Mouse (Mus musculus): Measurements from ENCODE around the gene Cryzl1. TPM values are rescaled to one million over a fixed set of nuclear protein-coding genes. Genes with fewer than 3 reads are reported as not detected.

The Cryzl1 gene
- polyA plus RNA-seq, 1 experiment from 2014 or later = 73.6 TPM

- Histone ChIP-seq H3K9me3 (ENCODE audit: control insufficient read depth, low read length) (no peaks in the 10 kb centered on the region), H3K9ac (ENCODE audit: low read length) (no peak overlapping the region), H3K4me1 (replicated peaks; ENCODE audit: control insufficient read depth, insufficient read depth, low read length) (no peaks in the 10 kb centered on the region), H3K36me3 (ENCODE audit: control insufficient read depth, insufficient read depth, low read length) (peaks cover 28% of the 10 kb centered on the region), H3K27me3 (ENCODE audit: control insufficient read depth, insufficient read depth, low read length) (no peaks in the 10 kb centered on the region), H3K4me3 (ENCODE audit: low read depth, low read length) (no peak overlapping the region), H3K4me2 (ENCODE audit: low read depth, low read length, severe bottlenecking) (no peak overlapping the region), H3K27ac (ENCODE audit: low read depth, low read length) (no peak overlapping the region)
- WGBS = 93% methylated on average over 3 of the region's 3 CpGs
- DNase-seq (ENCODE audit: low spot score) (no peak), ATAC-seq (replicated peaks; ENCODE audit: low FRiP score) (no peak)
Measured at GRCm38 (mm10) chr16:91663795-91664194, 65.0 kb downstream of the Cryzl1 start.

GRCm38 (mm10) chr16:91662336-91662735 is 66.4 kb downstream of the Cryzl1 start:
- DNase-seq (ENCODE audit: low spot score) (no peak), ATAC-seq (replicated peaks; ENCODE audit: low FRiP score) (no peak)
- no peak overlapping the region for H3K4me2 ChIP-seq (ENCODE audit: low read depth, low read length, severe bottlenecking)
- no peak overlapping the region for H3K4me3 ChIP-seq (ENCODE audit: low read depth, low read length)
- H3K4me1 ChIP-seq (replicated peaks; ENCODE audit: control insufficient read depth, insufficient read depth, low read length) = no peaks in the 10 kb centered on the region
- no peaks in the 10 kb centered on the region for H3K9me3 ChIP-seq (ENCODE audit: control insufficient read depth, low read length)
- no peak overlapping the region for H3K9ac ChIP-seq (ENCODE audit: low read length)
- no peak overlapping the region for H3K27ac ChIP-seq (ENCODE audit: low read depth, low read length)
- H3K36me3 ChIP-seq (ENCODE audit: control insufficient read depth, insufficient read depth, low read length) = peaks cover 43% of the 10 kb centered on the region
- WGBS = 96% methylated on average over 16 of the region's 16 CpGs
- no peaks in the 10 kb centered on the region for H3K27me3 ChIP-seq (ENCODE audit: control insufficient read depth, insufficient read depth, low read length)

GRCm38 (mm10) chr16:91661397-91661796 is 67.4 kb downstream of the Cryzl1 start:
- no peak overlapping the region for H3K4me2 ChIP-seq (ENCODE audit: low read depth, low read length, severe bottlenecking)
- H3K9me3 ChIP-seq (ENCODE audit: control insufficient read depth, low read length) = no peaks in the 10 kb centered on the region
- H3K4me3 ChIP-seq (ENCODE audit: low read depth, low read length) = no peak overlapping the region
- 38% methylated on average over 1 of the region's 1 CpGs for WGBS
- no peaks in the 10 kb centered on the region for H3K4me1 ChIP-seq (replicated peaks; ENCODE audit: control insufficient read depth, insufficient read depth, low read length)
- H3K36me3 ChIP-seq (ENCODE audit: control insufficient read depth, insufficient read depth, low read length) = peaks cover 50% of the 10 kb centered on the region
- H3K27ac ChIP-seq (ENCODE audit: low read depth, low read length) = no peak overlapping the region
- no peak for ATAC-seq (replicated peaks; ENCODE audit: low FRiP score)
- H3K27me3 ChIP-seq (ENCODE audit: control insufficient read depth, insufficient read depth, low read length) = no peaks in the 10 kb centered on the region
- H3K9ac ChIP-seq (ENCODE audit: low read length) = no peak overlapping the region
- DNase-seq (ENCODE audit: low spot score) = no peak

DNA sequence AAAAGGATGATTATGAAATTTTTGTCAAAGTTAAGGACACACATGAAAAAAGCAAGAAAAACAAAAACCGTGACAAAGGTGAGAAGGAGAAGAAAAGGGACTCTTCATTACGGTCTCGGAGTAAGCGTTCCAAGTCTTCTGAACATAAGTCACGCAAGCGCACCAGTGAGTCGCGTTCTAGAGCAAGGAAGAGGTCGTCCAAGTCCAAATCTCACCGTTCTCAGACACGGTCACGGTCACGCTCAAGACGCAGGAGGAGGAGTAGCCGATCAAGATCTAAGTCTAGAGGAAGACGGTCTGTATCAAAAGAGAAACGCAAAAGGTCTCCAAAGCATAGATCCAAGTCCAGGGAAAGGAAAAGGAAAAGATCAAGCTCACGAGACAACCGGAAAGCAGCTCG is 69.0 kb downstream of the Cryzl1 start:
- Histone ChIP-seq H3K27ac (ENCODE audit: low read depth, low read length) (no peak overlapping the region), H3K27me3 (ENCODE audit: control insufficient read depth, insufficient read depth, low read length) (no peaks in the 10 kb centered on the region), H3K36me3 (ENCODE audit: control insufficient read depth, insufficient read depth, low read length) (peaks cover 66% of the 10 kb centered on the region), H3K9ac (ENCODE audit: low read length) (no peak overlapping the region), H3K4me1 (replicated peaks; ENCODE audit: control insufficient read depth, insufficient read depth, low read length) (no peaks in the 10 kb centered on the region), H3K9me3 (ENCODE audit: control insufficient read depth, low read length) (no peaks in the 10 kb centered on the region), H3K4me2 (ENCODE audit: low read depth, low read length, severe bottlenecking) (no peak overlapping the region), H3K4me3 (ENCODE audit: low read depth, low read length) (no peak overlapping the region)
- WGBS = 97% methylated on average over 20 of the region's 20 CpGs
- DNase-seq (ENCODE audit: low spot score) (no peak), ATAC-seq (replicated peaks; ENCODE audit: low FRiP score) (no peak)

- Histone ChIP-seq H3K4me3 (ENCODE audit: low read depth, low read length) (no peak overlapping the region), H3K27ac (ENCODE audit: low read depth, low read length) (no peak overlapping the region), H3K4me1 (replicated peaks; ENCODE audit: control insufficient read depth, insufficient read depth, low read length) (no peaks in the 10 kb centered on the region), H3K9me3 (ENCODE audit: control insufficient read depth, low read length) (no peaks in the 10 kb centered on the region), H3K36me3 (ENCODE audit: control insufficient read depth, insufficient read depth, low read length) (peaks cover 66% of the 10 kb centered on the region), H3K4me2 (ENCODE audit: low read depth, low read length, severe bottlenecking) (no peak overlapping the region), H3K9ac (ENCODE audit: low read length) (no peak overlapping the region), H3K27me3 (ENCODE audit: control insufficient read depth, insufficient read depth, low read length) (no peaks in the 10 kb centered on the region)
- no peak for DNase-seq (ENCODE audit: low spot score)
- WGBS = 94% methylated on average over 5 of the region's 5 CpGs
- no peak for ATAC-seq (replicated peaks; ENCODE audit: low FRiP score)
Measured at GRCm38 (mm10) chr16:91658471-91658870, 70.3 kb downstream of the Cryzl1 start.

GRCm38 (mm10) chr16:91657285-91657684 is 71.5 kb downstream of the Cryzl1 start:
- DNase-seq (ENCODE audit: low spot score) (no peak), ATAC-seq (replicated peaks; ENCODE audit: low FRiP score) (no peak)
- Histone ChIP-seq H3K4me1 (replicated peaks; ENCODE audit: control insufficient read depth, insufficient read depth, low read length) (no peaks in the 10 kb centered on the region), H3K27ac (ENCODE audit: low read depth, low read length) (no peak overlapping the region), H3K27me3 (ENCODE audit: control insufficient read depth, insufficient read depth, low read length) (no peaks in the 10 kb centered on the region), H3K36me3 (ENCODE audit: control insufficient read depth, insufficient read depth, low read length) (peaks cover 62% of the 10 kb centered on the region), H3K4me3 (ENCODE audit: low read depth, low read length) (no peak overlapping the region), H3K9me3 (ENCODE audit: control insufficient read depth, low read length) (no peaks in the 10 kb centered on the region), H3K9ac (ENCODE audit: low read length) (no peak overlapping the region), H3K4me2 (ENCODE audit: low read depth, low read length, severe bottlenecking) (no peak overlapping the region)
- 98% methylated on average over 17 of the region's 17 CpGs for WGBS

GRCm38 (mm10) chr16:91655285-91655684 is 73.5 kb downstream of the Cryzl1 start:
- Histone ChIP-seq H3K27ac (ENCODE audit: low read depth, low read length) (no peak overlapping the region), H3K27me3 (ENCODE audit: control insufficient read depth, insufficient read depth, low read length) (no peaks in the 10 kb centered on the region), H3K4me3 (ENCODE audit: low read depth, low read length) (no peak overlapping the region), H3K9ac (ENCODE audit: low read length) (no peak overlapping the region), H3K9me3 (ENCODE audit: control insufficient read depth, low read length) (no peaks in the 10 kb centered on the region), H3K36me3 (ENCODE audit: control insufficient read depth, insufficient read depth, low read length) (peaks cover 67% of the 10 kb centered on the region), H3K4me1 (replicated peaks; ENCODE audit: control insufficient read depth, insufficient read depth, low read length) (no peaks in the 10 kb centered on the region), H3K4me2 (ENCODE audit: low read depth, low read length, severe bottlenecking) (no peak overlapping the region)
- 97% methylated on average over 9 of the region's 9 CpGs for WGBS
- no peak for ATAC-seq (replicated peaks; ENCODE audit: low FRiP score)
- DNase-seq (ENCODE audit: low spot score) = no peak

- Histone ChIP-seq H3K9me3 (ENCODE audit: control insufficient read depth, low read length) (no peaks in the 10 kb centered on the region), H3K4me2 (ENCODE audit: low read depth, low read length, severe bottlenecking) (no peak overlapping the region), H3K4me3 (ENCODE audit: low read depth, low read length) (no peak overlapping the region), H3K4me1 (replicated peaks; ENCODE audit: control insufficient read depth, insufficient read depth, low read length) (no peaks in the 10 kb centered on the region), H3K27me3 (ENCODE audit: control insufficient read depth, insufficient read depth, low read length) (no peaks in the 10 kb centered on the region), H3K9ac (ENCODE audit: low read length) (no peak overlapping the region), H3K36me3 (ENCODE audit: control insufficient read depth, insufficient read depth, low read length) (peaks cover 36% of the 10 kb centered on the region), H3K27ac (ENCODE audit: low read depth, low read length) (no peak overlapping the region)
- no peak for DNase-seq (ENCODE audit: low spot score)
- ATAC-seq (replicated peaks; ENCODE audit: low FRiP score) = no peak
- WGBS = 93% methylated on average over 3 of the region's 3 CpGs
Measured at GRCm38 (mm10) chr16:91652191-91652590, 76.6 kb downstream of the Cryzl1 start.

GRCm38 (mm10) chr16:91649781-91650180 is 79.0 kb downstream of the Cryzl1 start:
- Histone ChIP-seq H3K4me3 (ENCODE audit: low read depth, low read length) (no peak overlapping the region), H3K4me2 (ENCODE audit: low read depth, low read length, severe bottlenecking) (no peak overlapping the region), H3K4me1 (replicated peaks; ENCODE audit: control insufficient read depth, insufficient read depth, low read length) (no peaks in the 10 kb centered on the region)

More at GRCm38 (mm10) chr16:91649781-91650180, 79.0 kb downstream of the Cryzl1 start:
- no peaks in the 10 kb centered on the region for H3K27me3 ChIP-seq (ENCODE audit: control insufficient read depth, insufficient read depth, low read length)
- peaks cover 14% of the 10 kb centered on the region; the same call in 1 of the 2 replicates for H3K36me3 ChIP-seq (ENCODE audit: control insufficient read depth, insufficient read depth, low read length)
- no peak overlapping the region for H3K9ac ChIP-seq (ENCODE audit: low read length)
- no peaks in the 10 kb centered on the region for H3K9me3 ChIP-seq (ENCODE audit: control insufficient read depth, low read length)
- H3K27ac ChIP-seq (ENCODE audit: low read depth, low read length) = no peak overlapping the region
- DNase-seq (ENCODE audit: low spot score) (no peak), ATAC-seq (replicated peaks; ENCODE audit: low FRiP score) (no peak)
